Mouse (Mus musculus) kidney, embryonic 16.5 days (tissue): ENCODE data around the gene Clnk. TPM values are rescaled to one million over a fixed set of nuclear protein-coding genes. Genes with fewer than 3 reads are reported as not detected.

Experiments used
- ATAC-seq: fragments of 200-750 bp; cut with Nextera tagmentation; 2 replicates; pipeline ENCODE4 v1.8.0; 2017; ENCODE audit warnings: moderate TSS enrichment; ENCODE audit not compliant: low FRiP score, low TSS enrichment
- H3K27ac ChIP-seq: fragments of 300-500 bp; sonication (generic); 2 replicates; pipeline ENCODE4 v1.5.1; 2014; ENCODE audit warnings: low read length
- H3K27me3 ChIP-seq: fragments of 300-500 bp; sonication (generic); 2 replicates; pipeline ENCODE4 v1.6.1; 2014; ENCODE audit warnings: low read length, control low read depth, mixed read lengths; ENCODE audit not compliant: insufficient read depth
- H3K36me3 ChIP-seq: fragments of 300-500 bp; sonication (generic); 2 replicates; pipeline ENCODE4 v1.6.1; 2014; ENCODE audit warnings: low read length, control low read depth, mixed read lengths; ENCODE audit not compliant: insufficient read depth
- H3K4me1 ChIP-seq: fragments of 300-500 bp; sonication (generic); 2 replicates; pipeline ENCODE4 v1.6.1; 2014; ENCODE audit warnings: low read length, control low read depth, mixed read lengths; ENCODE audit not compliant: insufficient read depth
- H3K4me2 ChIP-seq: fragments of 300-500 bp; sonication (generic); replicated peaks from 2 replicates; pipeline ENCODE4 v1.6.1; 2014; ENCODE audit warnings: low read depth, low read length
- H3K4me3 ChIP-seq: fragments of 300-500 bp; sonication (generic); 2 replicates; pipeline ENCODE4 v1.5.1; 2014; ENCODE audit warnings: mild to moderate bottlenecking, low read length
- H3K9ac ChIP-seq: fragments of 300-500 bp; sonication (generic); replicated peaks from 2 replicates; pipeline ENCODE4 v1.6.1; 2014; ENCODE audit warnings: low read length
- H3K9me3 ChIP-seq: fragments of 300-500 bp; sonication (generic); 2 replicates; pipeline ENCODE4 v1.6.1; 2016; ENCODE audit warnings: low read length, control low read depth
- WGBS: fragments of 180-500 bp; shearing (Covaris S2); extraction: QIAGEN DNeasy Blood & Tissue Kit; methylation state at CpG from one replicate; pipeline ENCODE4 v1.1.7; 2014; 5-methylcytosine and 5-hydroxymethylcytosine counted together
- polyA plus RNA-seq: library from polyadenylated mRNA; unstranded; fragments of >200 nt; fragmentation: Nextera tagmentation; extraction: Ambion mirVana; gene quantifications from 2 replicates; pipeline ENCODE4 v1.2.1, GENCODE M21; 2015

The Clnk gene
- polyA plus RNA-seq, 1 experiment from 2014 or later: not detected

- WGBS: 26% methylated on average over 9 of the region's 9 CpGs
- H3K4me3 ChIP-seq: no peak overlapping the region
- ATAC-seq: peak; percentile 50; the same call in 1 of the 2 replicates
- no peaks in the 10 kb centered on the region for H3K9me3 ChIP-seq
- no peak overlapping the region for H3K27ac ChIP-seq
- H3K4me2 ChIP-seq: no peak overlapping the region
- H3K27me3 ChIP-seq: no peaks in the 10 kb centered on the region
- H3K36me3 ChIP-seq: no peaks in the 10 kb centered on the region
- peaks cover 19% of the 10 kb centered on the region for H3K4me1 ChIP-seq
- no peak overlapping the region for H3K9ac ChIP-seq
Measured at GRCm38 (mm10) chr5:38813391-38814109, 63.1 kb downstream of the Clnk start.

DNA sequence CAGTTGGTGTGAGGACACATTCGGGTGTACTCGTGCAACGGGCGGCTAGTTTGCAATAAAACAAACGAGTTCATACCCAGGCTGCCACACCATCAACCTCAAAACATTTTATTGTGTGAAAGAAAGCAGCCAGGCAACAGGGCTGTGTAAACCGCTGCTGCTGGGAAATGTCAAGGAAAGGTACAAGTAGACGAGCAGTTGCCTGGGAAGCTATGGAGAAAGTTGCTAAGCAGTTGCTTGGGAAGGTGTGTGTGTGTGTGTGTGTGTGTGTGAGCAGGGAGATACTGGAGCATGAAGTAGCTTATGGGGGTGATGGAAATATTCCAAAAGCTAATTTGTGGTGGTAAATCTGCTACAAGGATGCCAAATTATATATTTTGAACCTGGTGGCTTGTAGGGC is 63.7 kb downstream of the Clnk start:
- H3K9ac ChIP-seq: no peak overlapping the region
- no peak overlapping the region for H3K27ac ChIP-seq
- no peaks in the 10 kb centered on the region for H3K9me3 ChIP-seq
- 20% methylated on average over 7 of the region's 7 CpGs for WGBS
- H3K4me2 ChIP-seq: peak overlapping the region; percentile 44
- peak overlapping the region; percentile 13; the same call in 1 of the 2 replicates for H3K4me3 ChIP-seq
- peaks cover 19% of the 10 kb centered on the region for H3K4me1 ChIP-seq
- H3K36me3 ChIP-seq: no peaks in the 10 kb centered on the region
- no peaks in the 10 kb centered on the region for H3K27me3 ChIP-seq
- no peak; the same call in 1 of the 2 replicates for ATAC-seq

DNA sequence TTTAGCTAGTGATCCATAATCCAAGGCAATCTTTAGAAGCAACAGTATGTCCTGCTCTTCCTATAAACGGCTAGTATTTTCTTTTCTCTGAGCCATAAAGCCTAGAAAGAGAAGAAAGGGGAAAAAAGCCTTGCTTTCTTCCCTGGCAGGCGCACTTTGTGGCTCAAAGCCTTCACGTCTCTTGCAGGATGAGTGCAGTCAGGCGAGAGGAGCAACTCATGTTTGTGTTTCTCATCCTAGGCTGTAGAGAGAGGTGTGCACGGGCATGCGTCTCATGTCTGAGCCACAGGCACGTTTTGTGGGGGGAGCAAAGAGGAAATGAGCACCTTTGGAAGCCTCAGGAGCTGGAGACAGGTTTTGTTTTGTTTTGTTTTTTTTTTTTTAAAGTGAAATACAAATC is 64.2 kb downstream of the Clnk start:
- H3K4me3 ChIP-seq: peak overlapping the region; percentile 13; the same call in 1 of the 2 replicates
- peak overlapping the region; percentile 44 for H3K4me2 ChIP-seq
- H3K27me3 ChIP-seq: no peaks in the 10 kb centered on the region
- H3K9me3 ChIP-seq: no peaks in the 10 kb centered on the region
- no peaks in the 10 kb centered on the region for H3K36me3 ChIP-seq
- H3K27ac ChIP-seq: no peak overlapping the region
- WGBS: 8% methylated on average over 7 of the region's 7 CpGs
- H3K9ac ChIP-seq: no peak overlapping the region
- no peak for ATAC-seq
- peaks cover 19% of the 10 kb centered on the region for H3K4me1 ChIP-seq

DNA sequence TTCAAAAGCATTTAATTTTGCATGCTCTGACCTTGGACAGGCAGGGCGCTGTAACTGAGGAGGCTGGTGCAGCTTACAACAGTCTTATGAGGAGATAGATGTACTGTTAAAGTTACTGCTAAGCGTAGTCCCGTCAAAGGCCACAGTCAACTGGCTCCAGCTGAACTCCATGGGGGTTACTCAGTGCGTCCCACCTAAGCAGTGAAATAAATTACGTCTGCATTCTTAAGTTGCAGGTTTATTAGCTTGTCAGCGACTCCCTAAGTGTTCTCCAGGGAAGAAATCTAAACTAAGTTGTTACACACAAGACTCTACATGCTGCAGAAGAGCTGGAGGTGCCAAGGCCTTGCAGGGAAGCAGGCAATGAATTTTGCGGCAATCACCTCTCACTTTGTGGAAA is 77.7 kb downstream of the Clnk start:
- 29% methylated on average over 7 of the region's 7 CpGs for WGBS
- Histone ChIP-seq H3K4me1 (no peaks in the 10 kb centered on the region), H3K9ac (no peak overlapping the region), H3K4me2 (no peak overlapping the region), H3K27ac (no peak overlapping the region), H3K4me3 (no peak overlapping the region), H3K9me3 (no peaks in the 10 kb centered on the region), H3K36me3 (no peaks in the 10 kb centered on the region), H3K27me3 (no peaks in the 10 kb centered on the region)
- peak; percentile 67 for ATAC-seq

- H3K4me1 ChIP-seq: no peaks in the 10 kb centered on the region
- no peaks in the 10 kb centered on the region for H3K27me3 ChIP-seq
- no peak overlapping the region for H3K4me3 ChIP-seq
- ATAC-seq: no peak
- H3K9me3 ChIP-seq: no peaks in the 10 kb centered on the region
- 62% methylated on average over 11 of the region's 11 CpGs for WGBS
- no peak overlapping the region for H3K27ac ChIP-seq
- H3K4me2 ChIP-seq: no peak overlapping the region
- no peak overlapping the region for H3K9ac ChIP-seq
- H3K36me3 ChIP-seq: no peaks in the 10 kb centered on the region
Measured at GRCm38 (mm10) chr5:38795139-38795538, 81.5 kb downstream of the Clnk start.

DNA sequence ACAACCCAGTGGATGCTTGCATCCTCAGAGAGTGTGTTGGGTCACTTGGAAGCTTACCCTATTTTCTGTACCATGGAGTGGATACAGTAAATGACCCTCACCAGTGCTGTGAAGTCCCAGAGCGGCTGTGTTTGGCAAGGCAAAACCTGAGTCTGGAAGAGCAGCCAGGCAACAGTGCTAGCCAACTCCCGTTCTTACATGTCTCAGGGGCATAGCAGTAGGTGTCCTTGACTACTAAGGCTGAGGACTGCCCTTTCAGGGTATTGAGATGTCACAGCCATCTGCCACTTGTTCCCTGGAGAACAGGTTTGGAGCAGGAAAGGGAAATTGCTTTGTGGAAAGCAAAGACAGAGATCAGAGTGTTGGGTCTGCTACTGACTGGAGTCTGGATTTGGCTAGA is 85.5 kb downstream of the Clnk start:
- H3K4me2 ChIP-seq: no peak overlapping the region
- no peak overlapping the region for H3K27ac ChIP-seq
- H3K9me3 ChIP-seq: no peaks in the 10 kb centered on the region
- no peak overlapping the region for H3K4me3 ChIP-seq
- no peak overlapping the region for H3K9ac ChIP-seq
- H3K36me3 ChIP-seq: no peaks in the 10 kb centered on the region
- no peaks in the 10 kb centered on the region for H3K27me3 ChIP-seq
- WGBS: 88% methylated on average over 2 of the region's 2 CpGs
- no peaks in the 10 kb centered on the region for H3K4me1 ChIP-seq
- no peak for ATAC-seq

DNA sequence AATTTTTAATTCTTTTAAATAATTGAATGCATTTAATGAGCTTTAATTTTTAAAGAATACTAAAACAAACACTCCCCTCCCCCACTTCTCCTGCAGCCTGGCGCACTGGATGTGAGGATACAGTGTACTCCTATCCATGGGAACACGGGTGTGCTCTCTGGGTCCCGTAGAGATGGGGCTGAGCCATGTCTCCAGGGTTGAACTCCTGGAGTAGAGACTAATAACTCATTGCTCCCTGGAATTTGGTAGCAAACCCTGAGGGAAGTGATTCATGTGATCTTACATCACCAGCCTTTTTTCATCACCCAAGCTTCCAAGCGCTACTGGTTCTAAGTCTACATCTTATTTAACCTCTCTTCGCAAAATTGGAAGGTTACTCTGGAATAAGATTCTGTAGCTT is 87.8 kb downstream of the Clnk start:
- 85% methylated on average over 5 of the region's 5 CpGs for WGBS
- Histone ChIP-seq H3K36me3 (no peaks in the 10 kb centered on the region), H3K9me3 (no peaks in the 10 kb centered on the region), H3K4me2 (no peak overlapping the region), H3K4me3 (no peak overlapping the region), H3K27me3 (no peaks in the 10 kb centered on the region), H3K4me1 (no peaks in the 10 kb centered on the region), H3K27ac (no peak overlapping the region), H3K9ac (no peak overlapping the region)
- ATAC-seq: no peak

GRCm38 (mm10) chr5:38787851-38788520 is 88.6 kb downstream of the Clnk start:
- no peak overlapping the region for H3K9ac ChIP-seq
- no peak; the same call in 1 of the 2 replicates for ATAC-seq
- H3K36me3 ChIP-seq: no peaks in the 10 kb centered on the region
- no peaks in the 10 kb centered on the region for H3K27me3 ChIP-seq
- no peak overlapping the region for H3K27ac ChIP-seq
- 22% methylated on average over 15 of the region's 15 CpGs for WGBS
- H3K4me2 ChIP-seq: no peak overlapping the region; the same call in 1 of the 2 replicates
- no peaks in the 10 kb centered on the region for H3K4me1 ChIP-seq
- H3K4me3 ChIP-seq: no peak overlapping the region
- H3K9me3 ChIP-seq: no peaks in the 10 kb centered on the region

- ATAC-seq: no peak
Measured at GRCm38 (mm10) chr5:38786126-38786525, 90.5 kb downstream of the Clnk start.

DNA sequence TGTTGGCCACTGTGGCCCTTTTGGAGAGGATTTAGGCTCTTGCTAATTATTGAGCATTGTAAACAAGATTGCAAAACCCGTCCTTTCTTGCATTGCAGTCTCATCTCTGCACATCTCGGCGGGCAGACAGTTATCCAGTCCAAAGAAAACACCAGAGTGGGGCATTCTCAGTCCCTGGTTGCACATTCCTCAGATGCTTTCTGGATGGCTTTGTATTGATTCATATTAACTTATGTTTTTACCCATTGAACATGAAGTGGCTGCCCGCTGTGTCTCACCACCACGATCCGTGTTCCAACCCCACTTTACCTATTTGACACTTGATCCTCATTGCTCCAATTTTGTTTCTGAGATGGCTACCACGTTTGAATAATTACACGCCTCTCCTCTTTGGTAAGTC is 90.9 kb downstream of the Clnk start:
- no peak overlapping the region for H3K4me2 ChIP-seq
- no peak for ATAC-seq
- H3K4me3 ChIP-seq: no peak overlapping the region
- no peaks in the 10 kb centered on the region for H3K4me1 ChIP-seq
- no peak overlapping the region for H3K27ac ChIP-seq
- no peak overlapping the region for H3K9ac ChIP-seq
- H3K36me3 ChIP-seq: no peaks in the 10 kb centered on the region
- no peaks in the 10 kb centered on the region for H3K27me3 ChIP-seq
- H3K9me3 ChIP-seq: no peaks in the 10 kb centered on the region
- 85% methylated on average over 8 of the region's 8 CpGs for WGBS

More at GRCm38 (mm10) chr5:38786126-38786525, 90.5 kb downstream of the Clnk start:
- H3K4me3 ChIP-seq: no peak overlapping the region
- no peaks in the 10 kb centered on the region for H3K27me3 ChIP-seq
- no peak overlapping the region for H3K9ac ChIP-seq
- WGBS: 82% methylated on average over 15 of the region's 15 CpGs
- H3K36me3 ChIP-seq: no peaks in the 10 kb centered on the region
- H3K4me1 ChIP-seq: no peaks in the 10 kb centered on the region
- H3K4me2 ChIP-seq: no peak overlapping the region
- no peak overlapping the region for H3K27ac ChIP-seq
- H3K9me3 ChIP-seq: no peaks in the 10 kb centered on the region
